Mouse (Mus musculus): Measurements from ENCODE around the gene Sbds. TPM values are rescaled to one million over a fixed set of nuclear protein-coding genes. Genes with fewer than 3 reads are reported as not detected.

Sbds gene
- polyA plus RNA-seq, 2 experiments = 35.8 to 38.1 TPM

- H3K9ac ChIP-seq (replicated peaks) = no peak overlapping the region
- 83% methylated on average over 7 of the region's 7 CpGs for WGBS (ENCODE audit: insufficient replicate concordance)
- TF ChIP-seq CTCF (IDR thresholded peaks at IDR 0.05; ENCODE audit: low read depth) (no peak), EP300 (IDR thresholded peaks at IDR 0.05; ENCODE audit: low read depth) (no peak)
- no peak overlapping the region for H3K27ac ChIP-seq
- ATAC-seq (ENCODE audit: insufficient read depth) (no peak), DNase-seq (ENCODE audit: low read depth in 3 of 3, low spot score in 3 of 3) (no peak)
- no peaks in the 10 kb centered on the region for H3K27me3 ChIP-seq (ENCODE audit: control insufficient read depth, insufficient read depth, low read length)
- no peak overlapping the region for H3K4me3 ChIP-seq (ENCODE audit: insufficient read depth in 1 of 2, low read depth in 2 of 2, low read length in 2 of 2)
- H3K9me3 ChIP-seq (ENCODE audit: control insufficient read depth, low read length) = no peaks in the 10 kb centered on the region
- no peak overlapping the region for H3K4me2 ChIP-seq (ENCODE audit: low read depth)
- H3K4me1 ChIP-seq (replicated peaks; ENCODE audit: control insufficient read depth in 2 of 2, insufficient read depth in 2 of 2, low read length in 1 of 2) = no peaks in the 10 kb centered on the region
- peaks cover 51% of the 10 kb centered on the region for H3K36me3 ChIP-seq (replicated peaks; ENCODE audit: control insufficient read depth, insufficient read depth, low read depth)
Observed at GRCm38 (mm10) chr5:130197981-130198380, 57.3 kb downstream of the Sbds start.

GRCm38 (mm10) chr5:130197454-130197853 lies 57.9 kb downstream of the Sbds start:
- Histone ChIP-seq H3K4me3 (ENCODE audit: insufficient read depth in 1 of 2, low read depth in 2 of 2, low read length in 2 of 2) (no peak overlapping the region), H3K36me3 (replicated peaks; ENCODE audit: control insufficient read depth, insufficient read depth, low read depth) (peaks cover 54% of the 10 kb centered on the region), H3K9ac (replicated peaks) (no peak overlapping the region), H3K4me2 (ENCODE audit: low read depth) (no peak overlapping the region), H3K27me3 (ENCODE audit: control insufficient read depth, insufficient read depth, low read length) (no peaks in the 10 kb centered on the region), H3K4me1 (replicated peaks; ENCODE audit: control insufficient read depth in 2 of 2, insufficient read depth in 2 of 2, low read length in 1 of 2) (no peaks in the 10 kb centered on the region), H3K27ac (no peak overlapping the region), H3K9me3 (ENCODE audit: control insufficient read depth, low read length) (no peaks in the 10 kb centered on the region)
- 73% methylated on average over 3 of the region's 3 CpGs for WGBS (ENCODE audit: insufficient replicate concordance)
- ATAC-seq (ENCODE audit: insufficient read depth) (no peak), DNase-seq (ENCODE audit: low read depth in 3 of 3, low spot score in 3 of 3) (no peak)
- TF ChIP-seq CTCF (IDR thresholded peaks at IDR 0.05; ENCODE audit: low read depth) (no peak), EP300 (IDR thresholded peaks at IDR 0.05; ENCODE audit: low read depth) (no peak)

- no peaks in the 10 kb centered on the region for H3K4me1 ChIP-seq (replicated peaks; ENCODE audit: control insufficient read depth in 2 of 2, insufficient read depth in 2 of 2, low read length in 1 of 2)
- H3K4me3 ChIP-seq (ENCODE audit: insufficient read depth in 1 of 2, low read depth in 2 of 2, low read length in 2 of 2) = no peak overlapping the region
- H3K9ac ChIP-seq (replicated peaks) = no peak overlapping the region
- DNase-seq (ENCODE audit: low read depth in 3 of 3, low spot score in 3 of 3) (no peak), ATAC-seq (ENCODE audit: insufficient read depth) (no peak)
- H3K9me3 ChIP-seq (ENCODE audit: control insufficient read depth, low read length) = no peaks in the 10 kb centered on the region
- no peak for TF ChIP-seq CTCF (IDR thresholded peaks at IDR 0.05; ENCODE audit: low read depth)
- no peak for TF ChIP-seq EP300 (IDR thresholded peaks at IDR 0.05; ENCODE audit: low read depth)
- no peaks in the 10 kb centered on the region for H3K27me3 ChIP-seq (ENCODE audit: control insufficient read depth, insufficient read depth, low read length)
- H3K27ac ChIP-seq = no peak overlapping the region
- peaks cover 58% of the 10 kb centered on the region for H3K36me3 ChIP-seq (replicated peaks; ENCODE audit: control insufficient read depth, insufficient read depth, low read depth)
- H3K4me2 ChIP-seq (ENCODE audit: low read depth) = no peak overlapping the region
- WGBS (ENCODE audit: insufficient replicate concordance) = 81% methylated on average over 1 of the region's 1 CpGs
Observed at GRCm38 (mm10) chr5:130196307-130196706, 59.0 kb downstream of the Sbds start.

Other genes starting within 250 kb of the Sbds start
- 26.1 and 30.4 TPM in 2 replicates for gene Asl, start 226.3 kb downstream of the Sbds start, polyA plus RNA-seq (2012; rRNA removed)
- gene Asl, start 226.3 kb downstream of the Sbds start, polyA plus RNA-seq (2014; fragmentation: Nextera tagmentation; extraction: Ambion mirVana) = 39.8 and 47.3 TPM in 2 replicates
- 8.6 and 15.8 TPM in 2 replicates for gene Crcp, start 226.2 kb downstream of the Sbds start, polyA plus RNA-seq (2012; rRNA removed)
- gene Crcp, start 226.2 kb downstream of the Sbds start, polyA plus RNA-seq (2014; fragmentation: Nextera tagmentation; extraction: Ambion mirVana) = 14.7 and 16.1 TPM in 2 replicates
- 8.4 and 10.0 TPM in 2 replicates for gene Tpst1, start 182.2 kb downstream of the Sbds start, polyA plus RNA-seq (2012; rRNA removed)
- gene Tpst1, start 182.2 kb downstream of the Sbds start, polyA plus RNA-seq (2014; fragmentation: Nextera tagmentation; extraction: Ambion mirVana) = 22.3 and 22.8 TPM in 2 replicates
- gene Kctd7, start 110.7 kb downstream of the Sbds start, polyA plus RNA-seq (2012; rRNA removed) = 3.2 and 3.6 TPM in 2 replicates
- gene Kctd7, start 110.7 kb downstream of the Sbds start, polyA plus RNA-seq (2014; fragmentation: Nextera tagmentation; extraction: Ambion mirVana) = 3.8 and 6.6 TPM in 2 replicates
- 9.9 and 13.7 TPM in 2 replicates for gene Rabgef1, start 83.7 kb downstream of the Sbds start, polyA plus RNA-seq (2012; rRNA removed)
- gene Rabgef1, start 83.7 kb downstream of the Sbds start, polyA plus RNA-seq (2014; fragmentation: Nextera tagmentation; extraction: Ambion mirVana) = 19.7 and 23.9 TPM in 2 replicates
- gene Tmem248, start 38.4 kb downstream of the Sbds start, polyA plus RNA-seq (2012; rRNA removed) = 12.5 and 14.1 TPM in 2 replicates
- gene Tmem248, start 38.4 kb downstream of the Sbds start, polyA plus RNA-seq (2014; fragmentation: Nextera tagmentation; extraction: Ambion mirVana) = 25.4 and 26.6 TPM in 2 replicates
- 5.1 and 6.8 TPM in 2 replicates for gene Tyw1, start 89 bp upstream of the Sbds start, polyA plus RNA-seq (2012; rRNA removed)
- 12.1 and 13.5 TPM in 2 replicates for gene Tyw1, start 89 bp upstream of the Sbds start, polyA plus RNA-seq (2014; fragmentation: Nextera tagmentation; extraction: Ambion mirVana)
- not detected in 2 replicates for gene Caln1, start 113.9 kb upstream of the Sbds start, polyA plus RNA-seq (2012; rRNA removed)
- gene Caln1, start 113.9 kb upstream of the Sbds start, polyA plus RNA-seq (2014; fragmentation: Nextera tagmentation; extraction: Ambion mirVana) = not detected in 2 replicates
- not detected in 2 replicates for gene A330070K13Rik, start 129.1 kb upstream of the Sbds start, polyA plus RNA-seq (2012; rRNA removed)
- not detected in 2 replicates for gene A330070K13Rik, start 129.1 kb upstream of the Sbds start, polyA plus RNA-seq (2014; fragmentation: Nextera tagmentation; extraction: Ambion mirVana)